Mouse (Mus musculus): ENCODE measurements around the gene Tceal6. TPM values are rescaled to one million over a fixed set of nuclear protein-coding genes. Genes with fewer than 3 reads are reported as not detected.

Gene Tceal6
- polyA plus RNA-seq (2015; fragmentation: Nextera tagmentation; extraction: Ambion mirVana): 0.23 TPM in 1 of 2 replicates, not detected in the other

DNA sequence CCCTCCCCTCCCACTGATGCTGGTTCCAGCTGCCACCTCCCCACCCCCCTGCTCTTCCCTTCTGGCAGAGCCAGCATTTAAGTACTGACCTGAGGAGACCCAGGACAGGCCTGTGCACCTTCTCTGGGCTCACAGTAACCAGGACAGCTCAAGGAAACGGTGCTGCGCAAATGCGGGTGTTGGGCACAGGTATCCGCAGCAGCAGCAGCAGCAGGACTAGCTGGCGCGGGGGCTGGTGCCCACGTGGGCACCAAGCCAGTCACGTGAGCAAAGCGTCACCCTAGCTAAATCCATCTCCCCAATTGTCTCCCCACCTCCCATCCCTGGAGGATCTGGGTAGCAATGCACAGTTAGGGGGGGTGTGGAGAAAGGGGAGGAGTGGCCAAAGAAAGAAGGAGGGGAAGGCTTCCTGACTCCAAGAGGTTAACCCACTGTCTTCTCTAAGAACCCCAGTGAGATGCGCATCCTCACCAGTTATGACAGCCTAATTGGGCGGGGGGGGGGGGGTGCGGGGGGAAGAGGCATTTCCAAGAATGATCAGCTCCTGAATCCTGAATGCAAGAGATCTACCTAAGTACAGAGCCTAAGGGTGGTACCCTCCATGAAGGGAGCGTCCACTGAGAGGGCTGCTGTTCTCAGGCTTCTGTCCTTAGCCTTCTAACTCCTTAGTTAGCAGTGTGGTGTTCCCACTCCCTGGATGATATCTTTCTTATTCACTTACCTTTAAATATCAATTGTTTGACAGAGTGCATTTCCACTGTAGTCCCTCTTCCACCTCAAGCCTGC lies at the start of gene Tceal6:
Gene Tceal6, minus strand, starts transcription at position 252 of the 786 bp plus-strand sequence.

DNA sequence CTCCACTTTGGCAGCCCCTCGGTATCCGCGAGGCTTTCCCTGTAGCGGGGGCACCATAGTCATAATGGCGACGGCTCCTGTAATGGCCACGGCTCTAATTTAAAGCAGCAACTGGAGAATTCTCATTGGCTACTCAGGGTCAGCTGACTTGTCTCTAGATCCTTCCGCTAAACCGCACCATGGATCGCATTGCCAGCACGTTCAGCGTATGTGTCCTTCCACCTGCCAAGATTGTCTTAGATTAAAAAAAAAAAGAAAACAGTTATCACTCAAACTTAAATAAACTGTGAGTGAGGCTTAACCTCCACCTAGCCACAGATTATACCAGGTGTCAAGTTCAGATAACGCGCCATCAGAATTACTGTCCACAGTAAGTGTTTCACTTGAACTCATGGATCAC lies 33.0 kb downstream of the Tceal6 start, which contains the start of gene Gm15023:
Gene Gm15023, minus strand, starts transcription at position 101 of the 400 bp plus-strand sequence.

Other genes with a start within 250 kb of the Tceal6 start
- 0.08 and 0.30 TPM in 2 replicates for gene Nxf2, start 245.9 kb downstream of the Tceal6 start, polyA plus RNA-seq (2015; fragmentation: Nextera tagmentation; extraction: Ambion mirVana)
- 2.8 and 2.9 TPM in 2 replicates for gene Zmat1, start 201.5 kb downstream of the Tceal6 start, polyA plus RNA-seq (2015; fragmentation: Nextera tagmentation; extraction: Ambion mirVana)
- gene Gm15023, start 33.1 kb downstream of the Tceal6 start, polyA plus RNA-seq (2015; fragmentation: Nextera tagmentation; extraction: Ambion mirVana): not detected in 2 replicates
- not detected in 2 replicates for gene Pramel3, start 91.6 kb upstream of the Tceal6 start, polyA plus RNA-seq (2015; fragmentation: Nextera tagmentation; extraction: Ambion mirVana)
- gene Gm5128, start 162.6 kb upstream of the Tceal6 start, polyA plus RNA-seq (2015; fragmentation: Nextera tagmentation; extraction: Ambion mirVana): not detected in 2 replicates
- not detected in 2 replicates for gene Gm7903, start 223.1 kb upstream of the Tceal6 start, polyA plus RNA-seq (2015; fragmentation: Nextera tagmentation; extraction: Ambion mirVana)